In genomic region chr11:69584937-69585336, GRCm38 (mm10) we compare ENCODE assay signal across 28 mouse cellular contexts. TPM values are rescaled to one million over a fixed set of nuclear protein-coding genes. Genes with fewer than 3 reads are reported as not detected.
DNase-seq lines count a peak whose midpoint lies in the region; ATAC-seq and TF ChIP-seq lines count a peak whose summit lies in the region.
"Had no signal": no experiment of that assay in that cellular context is flagged by ENCODE, and none has a peak within 500 bp of the region (broad histone marks: within the 10 kb centered on the region; RNA-seq: fewer than 3 reads in every experiment).

No protein-coding gene starts in this region.

- no peak; a peak in 1 of 4 replicates for TF ChIP-seq POLR2A in MEL (IDR thresholded peaks at IDR 0.05; ENCODE audit: control insufficient read depth in 1 of 2, insufficient read depth in 1 of 2, low read depth in 1 of 2, low read length in 2 of 2, poor library complexity in 1 of 2)

- peak overlapping the region; percentile 20 for H3K9ac ChIP-seq in MEL (ENCODE audit: control insufficient read depth, low read depth, low read length, poor library complexity, severe bottlenecking)
- no peak overlapping the region for H3K9ac ChIP-seq in liver, embryonic 16.5 days (ENCODE audit: low read depth, low read length)
- no peak overlapping the region for H3K9ac ChIP-seq in midbrain, embryonic 11.5 days (ENCODE audit: low read length)
- H3K9ac ChIP-seq: limb, embryonic 13.5 days; lung, embryonic 15.5 days; midbrain, embryonic 13.5 days; neural tube, embryonic 13.5 days had no signal

- TF ChIP-seq CTCF in E14TG2a.4 (conservative IDR thresholded peaks at IDR 0.05; ENCODE audit: low read length) (no peak), MEL (IDR thresholded peaks at IDR 0.05 in 2 of 3, conservative IDR thresholded peaks at IDR 0.05 in 1 of 3; ENCODE audit: control insufficient read depth in 1 of 3, insufficient read depth in 1 of 3, low read depth in 2 of 3, low read length in 3 of 3, poor library complexity in 1 of 3, severe bottlenecking in 1 of 3) (no peak)

- H3K4me1 ChIP-seq in E14TG2a.4 (replicated peaks; ENCODE audit: low read depth, low read length), result peaks cover 77% of the 10 kb centered on the region
- H3K4me1 ChIP-seq in MEL (ENCODE audit: control insufficient read depth in 1 of 2, insufficient read depth in 2 of 2, low read length in 2 of 2), result peaks cover 16 to 52% of the 10 kb centered on the region in 2 experiments
- H3K4me1 ChIP-seq in liver, embryonic 16.5 days (ENCODE audit: control insufficient read depth, low read depth, low read length), result peaks cover 62% of the 10 kb centered on the region
- peaks cover 11% of the 10 kb centered on the region; the same call in 1 of the 2 replicates for H3K4me1 ChIP-seq in midbrain, embryonic 11.5 days (ENCODE audit: control insufficient read depth, insufficient read depth, low read length)

- H3K4me3 ChIP-seq in E14TG2a.4 (replicated peaks; ENCODE audit: low read length) (peak overlapping the region; percentile 98), MEL (ENCODE audit: control insufficient read depth in 1 of 2, insufficient read depth in 1 of 2, low read depth in 2 of 2, low read length in 2 of 2) (peak overlapping the region; percentile 5 to 11; a peak in 1 of 4 replicates)
- H3K4me3 ChIP-seq in liver, embryonic 16.5 days (ENCODE audit: low read depth, low read length), result no peak overlapping the region
- no peak overlapping the region for H3K4me3 ChIP-seq in midbrain, embryonic 11.5 days (ENCODE audit: low read depth, low read length)
- H3K4me3 ChIP-seq: heart, embryonic 10.5 days; hindbrain, embryonic 10.5 days; limb, embryonic 13.5 days; lung, embryonic 15.5 days; midbrain, embryonic 13.5 days; neural tube, embryonic 13.5 days had no signal

- H3K27ac ChIP-seq in MEL (ENCODE audit: control insufficient read depth, low read depth, low read length), result peak overlapping the region; percentile 84
- H3K27ac ChIP-seq in liver, embryonic 16.5 days (ENCODE audit: low read length), result peak overlapping the region; percentile 91
- no peak overlapping the region for H3K27ac ChIP-seq in midbrain, embryonic 11.5 days (ENCODE audit: low read depth, low read length)
- H3K27ac ChIP-seq: hindbrain, embryonic 10.5 days; hindbrain, postnatal 0 days; kidney, postnatal 0 days; limb, embryonic 13.5 days; lung, embryonic 15.5 days; midbrain, embryonic 13.5 days; neural tube, embryonic 13.5 days had no signal

- H3K4me2 ChIP-seq in liver, embryonic 16.5 days (ENCODE audit: low read depth, low read length), result peak overlapping the region; percentile 61
- no peak overlapping the region for H3K4me2 ChIP-seq in midbrain, embryonic 11.5 days
- H3K4me2 ChIP-seq: limb, embryonic 13.5 days; lung, embryonic 15.5 days; midbrain, embryonic 13.5 days; neural tube, embryonic 13.5 days had no signal

- ATAC-seq in liver, embryonic 16.5 days (ENCODE audit: low read depth), result no peak
- ATAC-seq in midbrain, embryonic 11.5 days (ENCODE audit: low FRiP score), result no peak
- ATAC-seq: forebrain, embryonic 14.5 days; hindbrain, postnatal 0 days; midbrain, embryonic 13.5 days had no signal

- H3K36me3 ChIP-seq in E14TG2a.4 (ENCODE audit: insufficient read depth, low read length) (peaks cover 77% of the 10 kb centered on the region), MEL (ENCODE audit: control insufficient read depth in 1 of 2, insufficient read depth in 2 of 2, low read length in 2 of 2) (peaks cover 23 to 54% of the 10 kb centered on the region in 2 experiments)
- H3K36me3 ChIP-seq in liver, embryonic 16.5 days (ENCODE audit: control insufficient read depth, insufficient read depth), result peaks cover 22% of the 10 kb centered on the region
- H3K36me3 ChIP-seq in midbrain, embryonic 11.5 days (ENCODE audit: control insufficient read depth, insufficient read depth, low read length), result peaks cover 10% of the 10 kb centered on the region

- H3K9me3 ChIP-seq in E14TG2a.4 (ENCODE audit: low read length) (no peaks in the 10 kb centered on the region), MEL (replicated peaks; ENCODE audit: insufficient read depth, low read length) (no peaks in the 10 kb centered on the region)
- H3K9me3 ChIP-seq in liver, embryonic 16.5 days (replicated peaks; ENCODE audit: control insufficient read depth, low read length), result no peaks in the 10 kb centered on the region
- no peaks in the 10 kb centered on the region for H3K9me3 ChIP-seq in midbrain, embryonic 11.5 days (ENCODE audit: control insufficient read depth, low read length)
- H3K9me3 ChIP-seq: heart, embryonic 10.5 days; hindbrain, embryonic 10.5 days; limb, embryonic 13.5 days; lung, embryonic 15.5 days; midbrain, embryonic 13.5 days; neural tube, embryonic 13.5 days had no signal

- TF ChIP-seq EP300 in MEL (IDR thresholded peaks at IDR 0.05; ENCODE audit: low read depth in 1 of 2, low read length in 2 of 2), result no peak

- 79% methylated on average over 13 of the region's 13 CpGs for whole genome bisulfite sequencing in liver, embryonic 16.5 days (ENCODE audit: insufficient replicate concordance)
- WGBS in midbrain, embryonic 11.5 days, result 96% methylated on average over 13 of the region's 13 CpGs

- peaks cover 50% of the 10 kb centered on the region for H3K79me2 ChIP-seq in MEL (ENCODE audit: control insufficient read depth, insufficient read depth, low read length, poor library complexity)

- TF ChIP-seq RAD21 in MEL (IDR thresholded peaks at IDR 0.05; ENCODE audit: low read depth, low read length), result no peak

- no peaks in the 10 kb centered on the region for H3K27me3 ChIP-seq in E14TG2a.4 (ENCODE audit: insufficient read depth, low read length)
- no peaks in the 10 kb centered on the region for H3K27me3 ChIP-seq in MEL (ENCODE audit: control insufficient read depth in 1 of 2, insufficient read depth in 2 of 2, low read length in 2 of 2)
- no peaks in the 10 kb centered on the region for H3K27me3 ChIP-seq in liver, embryonic 16.5 days (ENCODE audit: control insufficient read depth, insufficient read depth, low read depth, low read length)
- no peaks in the 10 kb centered on the region for H3K27me3 ChIP-seq in midbrain, embryonic 11.5 days (ENCODE audit: control insufficient read depth, insufficient read depth, low read length)
- H3K27me3 ChIP-seq: limb, embryonic 13.5 days; lung, embryonic 15.5 days; midbrain, embryonic 13.5 days; neural tube, embryonic 13.5 days had no signal

- DNase-seq in MEL (ENCODE audit: low read depth, low spot score), result peak; percentile 62
- peak; percentile 17 for DNase-seq in induced T-regulatory cell, adult 2 months (ENCODE audit: low read depth)
- no peak for DNase-seq in gastrocnemius, postnatal 4 days (ENCODE audit: low spot score in 2 of 2)
- no peak for DNase-seq in midbrain, embryonic 11.5 days (ENCODE audit: low spot score, missing footprints)
- no peak for DNase-seq in frontal cortex, postnatal 14 days (ENCODE audit: low spot score in 2 of 2)
- DNase-seq: adrenal gland, postnatal 14 days; cerebellum, adult 11-12 months; cerebellum, postnatal 25 days; gastrocnemius, postnatal 25 days; kidney, adult 11 months; thymus, postnatal 36 days had no signal

TF ChIP-seq in MEL, 35 proteins besides CTCF, POLR2A, EP300 and RAD21:
- TF ChIP-seq ZMIZ1 (IDR thresholded peaks at IDR 0.05; ENCODE audit: low read depth, low read length), result 0 out of 2 replicates have a peak, but pooled peaks have one; percentile 53
- no peak for TF ChIP-seq HCFC1 (IDR thresholded peaks at IDR 0.05; ENCODE audit: low read depth, low read length)
TF ChIP-seq in MEL: peak in this region for 1.

RNA-seq across cellular contexts. Expression of gene Trp53, which starts 4.8 kb away (rescaled TPM):
- total RNA-seq in MEL (2012; rRNA removed), result 74.1 and 76.4 TPM in 2 replicates
- 100 to 1,000 TPM in 1 of 2 experiments, not detected in 1; 212 TPM for polyA plus RNA-seq in MEL (2012; ENCODE audit: insufficient read depth in 1 of 2, insufficient read length in 2 of 2, low read depth in 1 of 2, low replicate concordance in 2 of 2, missing spikeins in 1 of 2)
- 55.5 and 55.8 TPM in 2 replicates for polyA plus RNA-seq in liver, embryonic 16.5 days (2015; fragmentation: Nextera tagmentation; extraction: Ambion mirVana)
- total RNA-seq in gastrocnemius, postnatal 4 days (2021), result 10 to 100 TPM; 51.1 to 51.9 TPM
- 144 and 147 TPM in 2 replicates for polyA plus RNA-seq in midbrain, embryonic 11.5 days (2014; fragmentation: Nextera tagmentation; extraction: Ambion mirVana)

RNA-seq across cellular contexts. Expression of gene Wrap53, which starts 4.9 kb away (rescaled TPM):
- total RNA-seq in MEL (2012; rRNA removed), result 18.5 and 18.9 TPM in 2 replicates
- 10 to 100 TPM in 1 of 2 experiments, not detected in 1; 24.5 TPM for polyA plus RNA-seq in MEL (2012; ENCODE audit: insufficient read depth in 1 of 2, insufficient read length in 2 of 2, low read depth in 1 of 2, low replicate concordance in 2 of 2, missing spikeins in 1 of 2)
- polyA plus RNA-seq in liver, embryonic 16.5 days (2015; fragmentation: Nextera tagmentation; extraction: Ambion mirVana), result 14.6 and 15.5 TPM in 2 replicates
- 1 to 10 TPM; 6.8 to 7.9 TPM for total RNA-seq in gastrocnemius, postnatal 4 days (2021)
- 35.1 and 36.4 TPM in 2 replicates for polyA plus RNA-seq in midbrain, embryonic 11.5 days (2014; fragmentation: Nextera tagmentation; extraction: Ambion mirVana)

RNA-seq across cellular contexts. Expression of gene Atp1b2, which starts 20.8 kb away (rescaled TPM):
- total RNA-seq in MEL (2012; rRNA removed), result 13.4 and 15.1 TPM in 2 replicates
- 100 to 1,000 TPM in 1 of 2 experiments, not detected in 1; 136 TPM for polyA plus RNA-seq in MEL (2012; ENCODE audit: insufficient read depth in 1 of 2, insufficient read length in 2 of 2, low read depth in 1 of 2, low replicate concordance in 2 of 2, missing spikeins in 1 of 2)
- polyA plus RNA-seq in liver, embryonic 16.5 days (2015; fragmentation: Nextera tagmentation; extraction: Ambion mirVana), result 11.2 and 12.6 TPM in 2 replicates
- total RNA-seq in gastrocnemius, postnatal 4 days (2021), result 100 to 1,000 TPM; 227 to 249 TPM
- polyA plus RNA-seq in midbrain, embryonic 11.5 days (2014; fragmentation: Nextera tagmentation; extraction: Ambion mirVana), result 10.4 and 12.2 TPM in 2 replicates
- polyA plus RNA-seq: macrophage had no signal

RNA-seq across cellular contexts. Expression of gene Efnb3, which starts 24.9 kb away (rescaled TPM):
- 0.20 and 0.23 TPM in 2 replicates for total RNA-seq in MEL (2012; rRNA removed)
- under 1 TPM in 1 of 2 experiments, not detected in 1; 0.72 TPM for polyA plus RNA-seq in MEL (2012; ENCODE audit: insufficient read depth in 1 of 2, insufficient read length in 2 of 2, low read depth in 1 of 2, low replicate concordance in 2 of 2, missing spikeins in 1 of 2)
- 0.27 and 0.39 TPM in 2 replicates for polyA plus RNA-seq in liver, embryonic 16.5 days (2015; fragmentation: Nextera tagmentation; extraction: Ambion mirVana)
- total RNA-seq in gastrocnemius, postnatal 4 days (2021), result 1 to 10 TPM; 1.9 to 2.7 TPM
- 11.0 and 12.3 TPM in 2 replicates for polyA plus RNA-seq in midbrain, embryonic 11.5 days (2014; fragmentation: Nextera tagmentation; extraction: Ambion mirVana)

RNA-seq across cellular contexts. Expression of gene Shbg, which starts 32.8 kb away (rescaled TPM):
- total RNA-seq in MEL (2012; rRNA removed), result not detected in 2 replicates
- not detected for polyA plus RNA-seq in MEL (2012; ENCODE audit: insufficient read depth in 1 of 2, insufficient read length in 2 of 2, low read depth in 1 of 2, low replicate concordance in 2 of 2, missing spikeins in 1 of 2)
- polyA plus RNA-seq in liver, embryonic 16.5 days (2015; fragmentation: Nextera tagmentation; extraction: Ambion mirVana), result 26.2 and 27.9 TPM in 2 replicates
- not detected for total RNA-seq in gastrocnemius, postnatal 4 days (2021)
- not detected in 2 replicates for polyA plus RNA-seq in midbrain, embryonic 11.5 days (2014; fragmentation: Nextera tagmentation; extraction: Ambion mirVana)
- total RNA-seq: adrenal gland, postnatal 14 days; hindbrain, postnatal 0 days; layer of hippocampus, postnatal 25 days; left cerebral cortex, postnatal 14 days had no signal
- polyA plus RNA-seq: forebrain, embryonic 14.5 days; heart, postnatal 0 days; hindbrain, embryonic 10.5 days; hindbrain, postnatal 0 days; limb, embryonic 13.5 days; lung, embryonic 15.5 days; macrophage; midbrain, embryonic 13.5 days; neural tube, embryonic 13.5 days; spleen, adult 2 months; stomach, embryonic 14.5 days had no signal

Comparison
In these comparisons a context has a peak if more than half of its experiments do, and no peak if none do; other contexts are left out.
1. H3K4me3 ChIP-seq: peak in E14TG2a.4 (single experiment) and MEL (2 of 2); none in liver, embryonic 16.5 days (single experiment) and midbrain, embryonic 11.5 days (single experiment).
2. DNase-seq: peak in MEL (single experiment) and induced T-regulatory cell, adult 2 months (single experiment); none in gastrocnemius, postnatal 4 days (0 of 2), midbrain, embryonic 11.5 days (single experiment) and frontal cortex, postnatal 14 days (0 of 2).